Mouse (Mus musculus): ENCODE data around the gene Gpc4. TPM values are rescaled to one million over a fixed set of nuclear protein-coding genes. Genes with fewer than 3 reads are reported as not detected.
A peak's percentile ranks its signal among the peaks of the same experiment; 100 is the strongest.

Gpc4 gene
- polyA plus RNA-seq, 1 experiment from 2014 or later, result 36.2 TPM

- no peak for DNase-seq
- no peak for ATAC-seq (ENCODE audit: insufficient read depth)
- Histone ChIP-seq H3K36me3 (ENCODE audit: insufficient read depth) (no peaks in the 10 kb centered on the region), H3K9ac (no peak overlapping the region), H3K4me2 (no peak overlapping the region), H3K9me3 (ENCODE audit: low read depth, low read length) (no peaks in the 10 kb centered on the region), H3K27ac (ENCODE audit: low read depth) (no peak overlapping the region), H3K27me3 (ENCODE audit: insufficient read depth, low read length) (no peaks in the 10 kb centered on the region), H3K4me1 (ENCODE audit: insufficient read depth) (no peaks in the 10 kb centered on the region), H3K4me3 (ENCODE audit: low read depth, low read length) (no peak overlapping the region)
- TF ChIP-seq CTCF (IDR thresholded peaks at IDR 0.05; ENCODE audit: low read depth), result no peak
- 84% methylated on average over 5 of the region's 5 CpGs for WGBS
Measured at GRCm38 (mm10) chrX:52113651-52114050, 51.4 kb downstream of the Gpc4 start.

- WGBS, result 22% methylated on average over 2 of the region's 2 CpGs
- Histone ChIP-seq H3K27ac (ENCODE audit: low read depth) (no peak overlapping the region), H3K4me3 (ENCODE audit: low read depth, low read length) (no peak overlapping the region), H3K27me3 (ENCODE audit: insufficient read depth, low read length) (no peaks in the 10 kb centered on the region), H3K4me1 (ENCODE audit: insufficient read depth) (no peaks in the 10 kb centered on the region), H3K9ac (no peak overlapping the region), H3K36me3 (ENCODE audit: insufficient read depth) (no peaks in the 10 kb centered on the region), H3K4me2 (no peak overlapping the region), H3K9me3 (ENCODE audit: low read depth, low read length) (no peaks in the 10 kb centered on the region)
- DNase-seq (no peak), ATAC-seq (ENCODE audit: insufficient read depth) (no peak)
- no peak for TF ChIP-seq CTCF (IDR thresholded peaks at IDR 0.05; ENCODE audit: low read depth)
Measured at GRCm38 (mm10) chrX:52109663-52110062, 55.4 kb downstream of the Gpc4 start.

GRCm38 (mm10) chrX:52108966-52109365 is 56.1 kb downstream of the Gpc4 start:
- H3K4me1 ChIP-seq (ENCODE audit: insufficient read depth), result no peaks in the 10 kb centered on the region
- TF ChIP-seq CTCF (IDR thresholded peaks at IDR 0.05; ENCODE audit: low read depth), result no peak
- no peaks in the 10 kb centered on the region for H3K9me3 ChIP-seq (ENCODE audit: low read depth, low read length)
- WGBS, result 67% methylated on average over 1 of the region's 1 CpGs
- DNase-seq (no peak), ATAC-seq (ENCODE audit: insufficient read depth) (no peak)
- no peaks in the 10 kb centered on the region for H3K36me3 ChIP-seq (ENCODE audit: insufficient read depth)
- no peak overlapping the region for H3K9ac ChIP-seq
- H3K27me3 ChIP-seq (ENCODE audit: insufficient read depth, low read length), result no peaks in the 10 kb centered on the region
- H3K4me2 ChIP-seq, result no peak overlapping the region
- H3K27ac ChIP-seq (ENCODE audit: low read depth), result no peak overlapping the region
- H3K4me3 ChIP-seq (ENCODE audit: low read depth, low read length), result no peak overlapping the region

- Histone ChIP-seq H3K4me1 (ENCODE audit: insufficient read depth) (no peaks in the 10 kb centered on the region), H3K4me3 (ENCODE audit: low read depth, low read length) (no peak overlapping the region), H3K27ac (ENCODE audit: low read depth) (no peak overlapping the region), H3K9ac (no peak overlapping the region), H3K27me3 (ENCODE audit: insufficient read depth, low read length) (no peaks in the 10 kb centered on the region), H3K4me2 (no peak overlapping the region), H3K9me3 (ENCODE audit: low read depth, low read length) (no peaks in the 10 kb centered on the region), H3K36me3 (ENCODE audit: insufficient read depth) (no peaks in the 10 kb centered on the region)
- DNase-seq (no peak), ATAC-seq (ENCODE audit: insufficient read depth) (no peak)
- no peak for TF ChIP-seq CTCF (IDR thresholded peaks at IDR 0.05; ENCODE audit: low read depth)
- WGBS, result 65% methylated on average over 1 of the region's 1 CpGs
Measured at GRCm38 (mm10) chrX:52103771-52104170, 61.3 kb downstream of the Gpc4 start.

GRCm38 (mm10) chrX:52101940-52102339 is 63.1 kb downstream of the Gpc4 start:
- TF ChIP-seq CTCF (IDR thresholded peaks at IDR 0.05; ENCODE audit: low read depth), result no peak
- WGBS, result 82% methylated on average over 1 of the region's 1 CpGs
- H3K9ac ChIP-seq, result no peak overlapping the region
- no peak overlapping the region for H3K4me2 ChIP-seq
- H3K4me3 ChIP-seq (ENCODE audit: low read depth, low read length), result no peak overlapping the region
- H3K4me1 ChIP-seq (ENCODE audit: insufficient read depth), result no peaks in the 10 kb centered on the region
- no peak overlapping the region for H3K27ac ChIP-seq (ENCODE audit: low read depth)
- no peaks in the 10 kb centered on the region for H3K9me3 ChIP-seq (ENCODE audit: low read depth, low read length)
- H3K36me3 ChIP-seq (ENCODE audit: insufficient read depth), result no peaks in the 10 kb centered on the region
- H3K27me3 ChIP-seq (ENCODE audit: insufficient read depth, low read length), result no peaks in the 10 kb centered on the region
- ATAC-seq (ENCODE audit: insufficient read depth), result no peak
- DNase-seq, result no peak

- H3K27me3 ChIP-seq (ENCODE audit: insufficient read depth, low read length), result no peaks in the 10 kb centered on the region
- no peak overlapping the region for H3K4me3 ChIP-seq (ENCODE audit: low read depth, low read length)
- no peaks in the 10 kb centered on the region for H3K4me1 ChIP-seq (ENCODE audit: insufficient read depth)
- ATAC-seq (ENCODE audit: insufficient read depth) (no peak), DNase-seq (no peak)
- no peaks in the 10 kb centered on the region for H3K36me3 ChIP-seq (ENCODE audit: insufficient read depth)
- 57% methylated on average over 6 of the region's 6 CpGs for WGBS
- TF ChIP-seq CTCF (IDR thresholded peaks at IDR 0.05; ENCODE audit: low read depth), result no peak
- H3K9ac ChIP-seq, result no peak overlapping the region
- no peak overlapping the region for H3K27ac ChIP-seq (ENCODE audit: low read depth)
- no peak overlapping the region for H3K4me2 ChIP-seq
- no peaks in the 10 kb centered on the region for H3K9me3 ChIP-seq (ENCODE audit: low read depth, low read length)
Measured at GRCm38 (mm10) chrX:52101445-52101844, 63.6 kb downstream of the Gpc4 start.

GRCm38 (mm10) chrX:52087726-52088348 is 77.2 kb downstream of the Gpc4 start:
- no peaks in the 10 kb centered on the region for H3K4me1 ChIP-seq (ENCODE audit: insufficient read depth)
- WGBS, result 41% methylated on average over 7 of the region's 7 CpGs
- TF ChIP-seq CTCF (IDR thresholded peaks at IDR 0.05; ENCODE audit: low read depth), result peak; percentile 51
- DNase-seq (peak; percentile 52), ATAC-seq (ENCODE audit: insufficient read depth) (no peak)
- no peaks in the 10 kb centered on the region for H3K9me3 ChIP-seq (ENCODE audit: low read depth, low read length)
- no peaks in the 10 kb centered on the region for H3K27me3 ChIP-seq (ENCODE audit: insufficient read depth, low read length)
- no peak overlapping the region for H3K4me2 ChIP-seq
- H3K9ac ChIP-seq, result no peak overlapping the region
- H3K27ac ChIP-seq (ENCODE audit: low read depth), result no peak overlapping the region
- H3K4me3 ChIP-seq (ENCODE audit: low read depth, low read length), result no peak overlapping the region
- no peaks in the 10 kb centered on the region for H3K36me3 ChIP-seq (ENCODE audit: insufficient read depth)
